Mouse (Mus musculus): ENCODE results near the gene Wdr73. TPM values are rescaled to one million over a fixed set of nuclear protein-coding genes. Genes with fewer than 3 reads are reported as not detected.

The Wdr73 gene
- polyA plus RNA-seq, 1 experiment = 15.1 TPM

DNA sequence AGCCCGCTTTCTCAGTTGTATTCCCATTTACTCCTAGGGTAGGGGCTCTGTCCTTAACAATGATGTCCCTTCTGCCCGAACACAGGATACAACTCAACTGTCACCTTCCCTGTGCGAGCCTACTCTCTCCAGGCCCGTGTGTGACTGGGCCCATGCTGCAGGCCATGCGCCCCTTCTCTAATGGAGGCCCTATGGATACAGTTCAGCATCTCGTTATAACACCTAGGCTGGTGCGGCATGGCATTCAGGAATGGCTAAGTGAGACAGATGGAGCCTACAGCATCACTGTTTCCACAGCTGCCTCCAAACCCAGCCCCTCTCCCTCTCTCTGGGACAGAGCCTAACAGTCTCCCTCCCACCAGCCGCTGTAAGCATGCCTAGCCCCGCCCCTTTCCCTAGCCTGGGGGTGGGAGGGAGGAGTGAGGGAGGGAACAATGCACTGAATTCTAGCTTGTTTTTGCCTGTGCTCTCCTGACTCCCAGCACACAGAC, 12.0 kb downstream of the Wdr73 start:
- no peak overlapping the region for H3K4me3 ChIP-seq
- H3K36me3 ChIP-seq (ENCODE audit: control insufficient read depth, insufficient read depth) = peaks cover 11% of the 10 kb centered on the region
- H3K79me2 ChIP-seq (ENCODE audit: control insufficient read depth, insufficient read depth) = no peaks in the 10 kb centered on the region
- no peak overlapping the region for H3ac ChIP-seq (ENCODE audit: control insufficient read depth, insufficient read length)
- TF ChIP-seq MAX (IDR thresholded peaks at IDR 0.05; ENCODE audit: low read depth) = no peak
- TF ChIP-seq CEBPB (IDR thresholded peaks at IDR 0.05; ENCODE audit: insufficient read depth, poor library complexity, severe bottlenecking) = no peak
- TF ChIP-seq SRF (IDR thresholded peaks at IDR 0.05; ENCODE audit: control insufficient read depth, insufficient read length, low read depth) = no peak
- TF ChIP-seq E2F4 (IDR thresholded peaks at IDR 0.05; ENCODE audit: insufficient read depth) = no peak
- no peak for TF ChIP-seq REST (IDR thresholded peaks at IDR 0.05; ENCODE audit: insufficient read depth, insufficient read length)
- TF ChIP-seq MYOD1 (IDR thresholded peaks at IDR 0.05; ENCODE audit: control insufficient read depth in 1 of 3, insufficient read length in 2 of 3, low read depth in 2 of 3) = no peak
- no peak for TF ChIP-seq POLR2AphosphoS2 (IDR thresholded peaks at IDR 0.05; ENCODE audit: insufficient read length, low read depth)
- no peak for TF ChIP-seq MYOG (IDR thresholded peaks at IDR 0.05; ENCODE audit: control insufficient read depth in 1 of 3, insufficient read depth in 1 of 3, insufficient read length in 2 of 3, low read depth in 2 of 3)
- no peak for TF ChIP-seq TCF3 (IDR thresholded peaks at IDR 0.05; ENCODE audit: insufficient read length, low read depth)
- TF ChIP-seq TCF12 (IDR thresholded peaks at IDR 0.05; ENCODE audit: insufficient read depth, poor library complexity, severe bottlenecking) = no peak
- TF ChIP-seq POLR2A (IDR thresholded peaks at IDR 0.05; ENCODE audit: insufficient read length, low read depth) = no peak
- no peak for TF ChIP-seq USF1 (IDR thresholded peaks at IDR 0.05; ENCODE audit: low read depth)
- no peaks in the 10 kb centered on the region for H3K27me3 ChIP-seq (ENCODE audit: control insufficient read depth, insufficient read depth, insufficient read length)
- no peak overlapping the region for H3K4me2 ChIP-seq (ENCODE audit: low read depth)

DNA sequence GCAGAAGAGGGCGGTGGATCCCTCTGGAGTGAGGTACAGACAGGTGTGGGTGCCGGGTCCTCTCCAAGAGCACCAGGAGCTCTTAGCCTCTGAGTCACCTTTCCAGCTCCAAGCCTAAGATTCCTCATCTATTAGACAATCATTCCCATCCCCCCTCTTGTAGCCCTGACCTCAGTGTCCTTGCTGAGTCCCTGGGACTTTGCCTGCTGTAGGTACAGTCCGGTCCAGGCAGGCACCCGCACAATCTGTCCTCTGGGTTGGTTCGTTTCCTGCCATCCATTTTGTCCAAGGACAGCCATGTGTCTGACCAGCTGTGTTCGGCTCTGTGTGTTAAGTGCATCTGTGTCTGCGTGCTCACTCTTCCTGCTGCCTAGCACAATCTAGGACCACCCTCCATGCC, 12.5 kb downstream of the Wdr73 start:
- H3K79me2 ChIP-seq (ENCODE audit: control insufficient read depth, insufficient read depth) = no peaks in the 10 kb centered on the region
- H3K4me2 ChIP-seq (ENCODE audit: low read depth) = no peak overlapping the region
- H3K4me3 ChIP-seq = no peak overlapping the region
- no peak for TF ChIP-seq MAX (IDR thresholded peaks at IDR 0.05; ENCODE audit: low read depth)
- TF ChIP-seq REST (IDR thresholded peaks at IDR 0.05; ENCODE audit: insufficient read depth, insufficient read length) = no peak
- TF ChIP-seq POLR2AphosphoS2 (IDR thresholded peaks at IDR 0.05; ENCODE audit: insufficient read length, low read depth) = no peak
- TF ChIP-seq CEBPB (IDR thresholded peaks at IDR 0.05; ENCODE audit: insufficient read depth, poor library complexity, severe bottlenecking) = no peak
- TF ChIP-seq POLR2A (IDR thresholded peaks at IDR 0.05; ENCODE audit: insufficient read length, low read depth) = no peak
- no peak for TF ChIP-seq MYOD1 (IDR thresholded peaks at IDR 0.05; ENCODE audit: control insufficient read depth in 1 of 3, insufficient read length in 2 of 3, low read depth in 2 of 3)
- no peak for TF ChIP-seq E2F4 (IDR thresholded peaks at IDR 0.05; ENCODE audit: insufficient read depth)
- TF ChIP-seq MYOG (IDR thresholded peaks at IDR 0.05; ENCODE audit: control insufficient read depth in 1 of 3, insufficient read depth in 1 of 3, insufficient read length in 2 of 3, low read depth in 2 of 3) = no peak
- no peak for TF ChIP-seq TCF12 (IDR thresholded peaks at IDR 0.05; ENCODE audit: insufficient read depth, poor library complexity, severe bottlenecking)
- no peak for TF ChIP-seq TCF3 (IDR thresholded peaks at IDR 0.05; ENCODE audit: insufficient read length, low read depth)
- no peak for TF ChIP-seq SRF (IDR thresholded peaks at IDR 0.05; ENCODE audit: control insufficient read depth, insufficient read length, low read depth)
- no peak for TF ChIP-seq USF1 (IDR thresholded peaks at IDR 0.05; ENCODE audit: low read depth)
- peaks cover 7% of the 10 kb centered on the region for H3K36me3 ChIP-seq (ENCODE audit: control insufficient read depth, insufficient read depth)
- no peaks in the 10 kb centered on the region for H3K27me3 ChIP-seq (ENCODE audit: control insufficient read depth, insufficient read depth, insufficient read length)
- no peak overlapping the region for H3ac ChIP-seq (ENCODE audit: control insufficient read depth, insufficient read length)

DNA sequence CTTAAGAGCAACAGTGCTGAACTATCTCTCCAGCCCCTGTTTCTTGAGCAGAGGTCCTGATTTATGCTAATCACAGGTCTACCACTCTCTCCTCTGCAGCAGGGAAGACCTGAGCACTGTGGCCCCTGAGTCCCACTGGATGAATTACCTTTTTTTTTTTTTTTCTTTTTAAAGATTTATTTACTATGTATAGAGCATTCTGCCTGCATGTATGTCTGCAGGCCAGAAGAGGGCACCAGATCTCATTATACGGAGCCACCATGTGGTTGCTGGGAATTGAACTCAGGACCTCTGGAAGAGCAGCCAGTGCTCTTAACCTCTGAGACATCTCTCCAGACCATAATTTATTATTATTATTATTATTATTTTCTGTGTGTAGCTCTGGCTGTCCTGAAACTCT, 15.4 kb downstream of the Wdr73 start:
- Histone ChIP-seq H3K27me3 (ENCODE audit: control insufficient read depth, insufficient read depth, insufficient read length) (no peaks in the 10 kb centered on the region), H3K79me2 (ENCODE audit: control insufficient read depth, insufficient read depth) (no peaks in the 10 kb centered on the region), H3K4me2 (ENCODE audit: low read depth) (no peak overlapping the region), H3ac (ENCODE audit: control insufficient read depth, insufficient read length) (no peak overlapping the region), H3K4me3 (no peak overlapping the region), H3K36me3 (ENCODE audit: control insufficient read depth, insufficient read depth) (no peaks in the 10 kb centered on the region)
- no peak for TF ChIP-seq USF1 (IDR thresholded peaks at IDR 0.05; ENCODE audit: low read depth)
- TF ChIP-seq MYOD1 (IDR thresholded peaks at IDR 0.05; ENCODE audit: control insufficient read depth in 1 of 3, insufficient read length in 2 of 3, low read depth in 2 of 3) = no peak
- no peak for TF ChIP-seq POLR2A (IDR thresholded peaks at IDR 0.05; ENCODE audit: insufficient read length, low read depth)
- no peak for TF ChIP-seq MYOG (IDR thresholded peaks at IDR 0.05; ENCODE audit: control insufficient read depth in 1 of 3, insufficient read depth in 1 of 3, insufficient read length in 2 of 3, low read depth in 2 of 3)
- no peak for TF ChIP-seq MAX (IDR thresholded peaks at IDR 0.05; ENCODE audit: low read depth)
- no peak for TF ChIP-seq SRF (IDR thresholded peaks at IDR 0.05; ENCODE audit: control insufficient read depth, insufficient read length, low read depth)
- no peak for TF ChIP-seq TCF3 (IDR thresholded peaks at IDR 0.05; ENCODE audit: insufficient read length, low read depth)
- no peak for TF ChIP-seq E2F4 (IDR thresholded peaks at IDR 0.05; ENCODE audit: insufficient read depth)
- no peak for TF ChIP-seq POLR2AphosphoS2 (IDR thresholded peaks at IDR 0.05; ENCODE audit: insufficient read length, low read depth)
- TF ChIP-seq CEBPB (IDR thresholded peaks at IDR 0.05; ENCODE audit: insufficient read depth, poor library complexity, severe bottlenecking) = no peak
- no peak for TF ChIP-seq TCF12 (IDR thresholded peaks at IDR 0.05; ENCODE audit: insufficient read depth, poor library complexity, severe bottlenecking)
- TF ChIP-seq REST (IDR thresholded peaks at IDR 0.05; ENCODE audit: insufficient read depth, insufficient read length) = no peak

DNA sequence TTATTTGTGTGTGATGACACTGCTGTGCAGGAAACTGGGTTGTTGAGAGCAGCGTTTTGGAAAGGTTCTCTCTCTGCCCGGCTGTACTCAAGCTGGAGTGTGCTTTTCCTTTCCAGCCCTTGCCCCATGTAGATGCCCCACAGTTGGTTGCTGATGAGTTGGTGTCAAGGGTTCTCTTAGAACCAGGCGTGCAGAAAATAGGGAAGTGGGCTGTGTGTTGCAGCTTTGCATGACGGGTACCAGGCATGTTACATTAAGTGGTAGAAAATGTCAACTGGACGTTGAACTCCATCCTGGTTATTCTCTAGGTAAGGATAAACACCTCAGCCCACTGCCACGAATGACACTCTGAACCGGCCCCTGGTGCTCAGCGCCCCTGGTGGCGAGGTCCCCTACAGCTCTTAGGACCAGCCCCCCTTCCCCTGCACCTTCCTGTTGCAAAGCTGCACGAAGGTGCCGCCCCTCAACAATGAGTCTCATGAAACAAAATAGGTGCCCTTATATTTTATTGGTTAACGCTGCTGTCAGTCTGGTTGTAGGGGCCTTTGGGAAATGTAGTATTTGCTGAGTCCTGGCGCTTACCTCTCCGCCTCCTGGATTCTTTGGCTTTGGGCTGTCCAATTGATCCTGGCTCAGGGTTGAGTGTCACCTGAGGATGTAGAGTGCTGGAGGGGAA, 18.1 kb downstream of the Wdr73 start:
- no peak overlapping the region for H3K4me3 ChIP-seq

More for the DNA sequence above, 18.1 kb downstream of the Wdr73 start:
- Histone ChIP-seq H3K79me2 (ENCODE audit: control insufficient read depth, insufficient read depth) (no peaks in the 10 kb centered on the region), H3K36me3 (ENCODE audit: control insufficient read depth, insufficient read depth) (no peaks in the 10 kb centered on the region), H3K4me2 (ENCODE audit: low read depth) (no peak overlapping the region), H3ac (ENCODE audit: control insufficient read depth, insufficient read length) (no peak overlapping the region), H3K27me3 (ENCODE audit: control insufficient read depth, insufficient read depth, insufficient read length) (no peaks in the 10 kb centered on the region)
- no peak for TF ChIP-seq MYOG (IDR thresholded peaks at IDR 0.05; ENCODE audit: control insufficient read depth in 1 of 3, insufficient read depth in 1 of 3, insufficient read length in 2 of 3, low read depth in 2 of 3)
- TF ChIP-seq POLR2A (IDR thresholded peaks at IDR 0.05; ENCODE audit: insufficient read length, low read depth) = no peak
- no peak for TF ChIP-seq SRF (IDR thresholded peaks at IDR 0.05; ENCODE audit: control insufficient read depth, insufficient read length, low read depth)
- no peak for TF ChIP-seq REST (IDR thresholded peaks at IDR 0.05; ENCODE audit: insufficient read depth, insufficient read length)
- TF ChIP-seq USF1 (IDR thresholded peaks at IDR 0.05; ENCODE audit: low read depth) = no peak
- no peak for TF ChIP-seq POLR2AphosphoS2 (IDR thresholded peaks at IDR 0.05; ENCODE audit: insufficient read length, low read depth)
- TF ChIP-seq E2F4 (IDR thresholded peaks at IDR 0.05; ENCODE audit: insufficient read depth) = no peak
- TF ChIP-seq TCF3 (IDR thresholded peaks at IDR 0.05; ENCODE audit: insufficient read length, low read depth) = no peak
- no peak for TF ChIP-seq CEBPB (IDR thresholded peaks at IDR 0.05; ENCODE audit: insufficient read depth, poor library complexity, severe bottlenecking)
- TF ChIP-seq MAX (IDR thresholded peaks at IDR 0.05; ENCODE audit: low read depth) = no peak
- TF ChIP-seq MYOD1 (IDR thresholded peaks at IDR 0.05; ENCODE audit: control insufficient read depth in 1 of 3, insufficient read length in 2 of 3, low read depth in 2 of 3) = no peak
- no peak for TF ChIP-seq TCF12 (IDR thresholded peaks at IDR 0.05; ENCODE audit: insufficient read depth, poor library complexity, severe bottlenecking)

Data from myocyte (in vitro differentiated cells).